Mouse (Mus musculus): ENCODE data around the gene Uck2. TPM values are rescaled to one million over a fixed set of nuclear protein-coding genes. Genes with fewer than 3 reads are reported as not detected.

Gene Uck2
- polyA plus RNA-seq, 2 experiments: 45.7 to 69.3 TPM

GRCm38 (mm10) chr1:167288665-167289538 is 3.8 kb upstream of the Uck2 start:
- H3K27me3 ChIP-seq (ENCODE audit: control insufficient read depth, insufficient read depth, low read length): 0 out of 2 replicates have a peak, but pooled peaks cover 5% of the 10 kb centered on the region
- ATAC-seq (ENCODE audit: low FRiP score, low read depth): no peak
- H3K36me3 ChIP-seq (ENCODE audit: control insufficient read depth, insufficient read depth, low read length): no peaks in the 10 kb centered on the region
- no peak overlapping the region for H3K27ac ChIP-seq (replicated peaks; ENCODE audit: low read depth, low read length)
- DNase-seq (ENCODE audit: low spot score): no peak
- H3K4me2 ChIP-seq (replicated peaks; ENCODE audit: low read depth, low read length, severe bottlenecking): no peak overlapping the region
- WGBS: 48% methylated on average over 11 of the region's 11 CpGs
- H3K9ac ChIP-seq (ENCODE audit: low read depth, low read length, severe bottlenecking): no peak overlapping the region
- H3K4me1 ChIP-seq (ENCODE audit: control insufficient read depth, insufficient read depth, low read length): peaks cover 11% of the 10 kb centered on the region; the same call in 1 of the 2 replicates
- H3K9me3 ChIP-seq (ENCODE audit: control insufficient read depth, low read length): no peaks in the 10 kb centered on the region
- TF ChIP-seq POLR2A (IDR thresholded peaks at IDR 0.05; ENCODE audit: borderline replicate concordance, extremely low read depth, insufficient read depth, insufficient read length): no peak
- H3K4me3 ChIP-seq (replicated peaks; ENCODE audit: low read length): no peak overlapping the region

GRCm38 (mm10) chr1:167287156-167287555 is 2.0 kb upstream of the Uck2 start:
- peaks cover 19% of the 10 kb centered on the region; the same call in 1 of the 2 replicates for H3K4me1 ChIP-seq (ENCODE audit: control insufficient read depth, insufficient read depth, low read length)
- H3K27ac ChIP-seq (replicated peaks; ENCODE audit: low read depth, low read length): no peak overlapping the region
- WGBS: 81% methylated on average over 5 of the region's 5 CpGs
- ATAC-seq (ENCODE audit: low FRiP score, low read depth) (no peak), DNase-seq (ENCODE audit: low spot score) (no peak)
- no peak for TF ChIP-seq POLR2A (IDR thresholded peaks at IDR 0.05; ENCODE audit: borderline replicate concordance, extremely low read depth, insufficient read depth, insufficient read length)
- no peak overlapping the region for H3K9ac ChIP-seq (ENCODE audit: low read depth, low read length, severe bottlenecking)
- no peak overlapping the region for H3K4me2 ChIP-seq (replicated peaks; ENCODE audit: low read depth, low read length, severe bottlenecking)
- H3K36me3 ChIP-seq (ENCODE audit: control insufficient read depth, insufficient read depth, low read length): no peaks in the 10 kb centered on the region
- no peak overlapping the region for H3K4me3 ChIP-seq (replicated peaks; ENCODE audit: low read length)
- H3K9me3 ChIP-seq (ENCODE audit: control insufficient read depth, low read length): no peaks in the 10 kb centered on the region
- H3K27me3 ChIP-seq (ENCODE audit: control insufficient read depth, insufficient read depth, low read length): 0 out of 2 replicates have a peak, but pooled peaks cover 5% of the 10 kb centered on the region

- H3K27ac ChIP-seq (replicated peaks; ENCODE audit: low read depth, low read length): peak overlapping the region; percentile 90; the same call in 1 of the 2 replicates
- H3K9ac ChIP-seq (ENCODE audit: low read depth, low read length, severe bottlenecking): 0 out of 2 replicates have a peak overlapping the region, but pooled peaks have one; percentile 84
- peak overlapping the region; percentile 89 for H3K4me3 ChIP-seq (replicated peaks; ENCODE audit: low read length)
- peak overlapping the region; percentile 86 for H3K4me2 ChIP-seq (replicated peaks; ENCODE audit: low read depth, low read length, severe bottlenecking)
- DNase-seq (ENCODE audit: low spot score): no peak
- TF ChIP-seq POLR2A (IDR thresholded peaks at IDR 0.05; ENCODE audit: borderline replicate concordance, extremely low read depth, insufficient read depth, insufficient read length): no peak
- ATAC-seq (ENCODE audit: low FRiP score, low read depth): no peak
- H3K4me1 ChIP-seq (ENCODE audit: control insufficient read depth, insufficient read depth, low read length): peaks cover 19% of the 10 kb centered on the region; the same call in 1 of the 2 replicates
- no peaks in the 10 kb centered on the region for H3K36me3 ChIP-seq (ENCODE audit: control insufficient read depth, insufficient read depth, low read length)
- no peaks in the 10 kb centered on the region for H3K9me3 ChIP-seq (ENCODE audit: control insufficient read depth, low read length)
- WGBS: under 1% methylated on average over 8 of the region's 8 CpGs
- H3K27me3 ChIP-seq (ENCODE audit: control insufficient read depth, insufficient read depth, low read length): 0 out of 2 replicates have a peak, but pooled peaks cover 5% of the 10 kb centered on the region
These were observed 236 bp upstream of the Uck2 start for GRCm38 (mm10) chr1:167285356-167285755.

GRCm38 (mm10) chr1:167284837-167285319 is 242 bp downstream of the Uck2 start:
- WGBS: 0% methylated on average over 24 of the region's 51 CpGs
- no peaks in the 10 kb centered on the region for H3K36me3 ChIP-seq (ENCODE audit: control insufficient read depth, insufficient read depth, low read length)
- peak; percentile 89 for ATAC-seq (ENCODE audit: low FRiP score, low read depth)

GRCm38 (mm10) chr1:167284258-167284836 is 773 bp downstream of the Uck2 start:
- H3K4me3 ChIP-seq (replicated peaks; ENCODE audit: low read length): peak overlapping the region; percentile 89
- peaks cover 12% of the 10 kb centered on the region; the same call in 1 of the 2 replicates for H3K4me1 ChIP-seq (ENCODE audit: control insufficient read depth, insufficient read depth, low read length)
- H3K4me2 ChIP-seq (replicated peaks; ENCODE audit: low read depth, low read length, severe bottlenecking): peak overlapping the region; percentile 86
- WGBS: 0% methylated on average over 31 of the region's 73 CpGs
- ATAC-seq (ENCODE audit: low FRiP score, low read depth): peak; percentile 31
- no peaks in the 10 kb centered on the region for H3K9me3 ChIP-seq (ENCODE audit: control insufficient read depth, low read length)
- TF ChIP-seq POLR2A (IDR thresholded peaks at IDR 0.05; ENCODE audit: borderline replicate concordance, extremely low read depth, insufficient read depth, insufficient read length): 0 out of 2 replicates have a peak, but pooled peaks have one; percentile 2
- no peaks in the 10 kb centered on the region for H3K36me3 ChIP-seq (ENCODE audit: control insufficient read depth, insufficient read depth, low read length)
- no peaks in the 10 kb centered on the region for H3K27me3 ChIP-seq (ENCODE audit: control insufficient read depth, insufficient read depth, low read length)
- peak overlapping the region; percentile 90 for H3K27ac ChIP-seq (replicated peaks; ENCODE audit: low read depth, low read length)
- no peak for DNase-seq (ENCODE audit: low spot score)
- H3K9ac ChIP-seq (ENCODE audit: low read depth, low read length, severe bottlenecking): peak overlapping the region; percentile 84

More at GRCm38 (mm10) chr1:167284837-167285319, 242 bp downstream of the Uck2 start:
- peak; percentile 81 for DNase-seq (ENCODE audit: low spot score)
- Histone ChIP-seq H3K4me3 (replicated peaks; ENCODE audit: low read length) (peak overlapping the region; percentile 89), H3K27ac (replicated peaks; ENCODE audit: low read depth, low read length) (peak overlapping the region; percentile 90), H3K9me3 (ENCODE audit: control insufficient read depth, low read length) (no peaks in the 10 kb centered on the region), H3K27me3 (ENCODE audit: control insufficient read depth, insufficient read depth, low read length) (0 out of 2 replicates have a peak, but pooled peaks cover 5% of the 10 kb centered on the region), H3K9ac (ENCODE audit: low read depth, low read length, severe bottlenecking) (peak overlapping the region; percentile 84), H3K4me2 (replicated peaks; ENCODE audit: low read depth, low read length, severe bottlenecking) (peak overlapping the region; percentile 86), H3K4me1 (ENCODE audit: control insufficient read depth, insufficient read depth, low read length) (peaks cover 16% of the 10 kb centered on the region; the same call in 1 of the 2 replicates)
- TF ChIP-seq POLR2A (IDR thresholded peaks at IDR 0.05; ENCODE audit: borderline replicate concordance, extremely low read depth, insufficient read depth, insufficient read length): 0 out of 2 replicates have a peak, but pooled peaks have one; percentile 55
